Mouse (Mus musculus) C2C12 (cell line): ENCODE results near the gene Gm43191.

Experiments used
- CTCF ChIP-seq: IDR thresholded peaks from one replicate; pipeline ENCODE4 v1.5.1; 2011; ENCODE audit not compliant: control insufficient read depth, insufficient read depth, insufficient read length
- FOSL1 ChIP-seq: IDR thresholded peaks from one replicate; pipeline ENCODE4 v1.8.0; 2011; ENCODE audit warnings: mild to moderate bottlenecking, low read length; ENCODE audit not compliant: poor library complexity, insufficient read depth, severe bottlenecking
- MAX ChIP-seq: IDR thresholded peaks from one replicate; pipeline ENCODE4 v1.6.1; 2011; ENCODE audit warnings: mild to moderate bottlenecking, control low read depth
- MYOG ChIP-seq: IDR thresholded peaks from one replicate; pipeline ENCODE4 v1.6.1; 2011; ENCODE audit not compliant: control insufficient read depth, insufficient read length; ENCODE audit errors: extremely low read depth
- USF1 ChIP-seq: IDR thresholded peaks from one replicate; pipeline ENCODE4 v1.6.1; 2011; ENCODE audit warnings: low read depth, mild to moderate bottlenecking, control low read depth, moderate library complexity

DNA sequence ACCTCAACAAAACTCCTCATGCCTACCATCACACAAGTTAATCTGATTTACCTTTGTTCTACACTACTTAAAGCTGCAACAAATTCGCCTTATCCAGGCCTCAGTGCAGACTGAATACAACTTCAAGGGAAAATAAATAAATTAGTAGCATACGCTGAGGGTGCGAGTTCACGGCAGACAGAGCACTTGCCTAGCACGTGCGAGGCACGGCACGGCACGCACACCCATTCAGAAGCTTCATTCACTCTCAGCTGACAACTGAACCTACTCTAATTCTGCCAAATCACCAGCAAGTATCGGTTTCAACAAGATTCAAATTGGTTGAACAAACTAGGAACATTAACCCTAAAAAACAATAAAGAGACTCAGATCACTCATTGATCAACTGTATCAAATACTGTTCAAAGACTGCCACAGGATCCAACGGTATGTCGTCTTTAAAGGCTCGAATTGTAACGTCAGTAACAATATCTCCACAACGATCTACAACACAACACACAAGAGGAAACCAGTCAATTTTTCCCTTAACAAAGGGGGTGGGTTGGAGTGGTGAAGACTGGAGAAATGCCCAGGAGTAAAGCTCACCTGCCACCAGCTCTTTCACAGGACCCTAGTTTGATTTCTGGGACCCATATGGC lies 22.0 kb downstream of the Gm43191 start:
- TF ChIP-seq CTCF: no peak
- TF ChIP-seq FOSL1: no peak
- TF ChIP-seq MAX: no peak
- TF ChIP-seq MYOG: no peak
- no peak for TF ChIP-seq USF1
